Mouse (Mus musculus): ENCODE results near the gene Vmn1r183. TPM values are rescaled to one million over a fixed set of nuclear protein-coding genes. Genes with fewer than 3 reads are reported as not detected.
A peak's percentile ranks its signal among the peaks of the same experiment; 100 is the strongest.

Vmn1r183 gene
- polyA plus RNA-seq, 1 experiment from 2014 or later = not detected

GRCm38 (mm10) chr7:24113001-24113400 lies 59.9 kb downstream of the Vmn1r183 start:
- WGBS = 11% methylated on average over 12 of the region's 12 CpGs
- Histone ChIP-seq H3K27me3 (no peaks in the 10 kb centered on the region), H3K4me1 (peaks cover 4% of the 10 kb centered on the region; the same call in 1 of the 2 replicates), H3K4me3 (peak overlapping the region; percentile 73), H3K9me3 (peaks cover 16% of the 10 kb centered on the region), H3K27ac (peak overlapping the region; percentile 75), H3K36me3 (peaks cover 18% of the 10 kb centered on the region), H3K4me2 (replicated peaks) (peak overlapping the region; percentile 74), H3K9ac (peak overlapping the region; percentile 83)
- ATAC-seq (ENCODE audit: low FRiP score, low read depth) = no peak

Other genes starting within 250 kb of the Vmn1r183 start
- not detected in 2 replicates for gene Vmn1r175, start 242.6 kb upstream of the Vmn1r183 start, polyA plus RNA-seq (2015; fragmentation: Nextera tagmentation; extraction: Ambion mirVana)
- gene Vmn1r176, start 215.9 kb upstream of the Vmn1r183 start, polyA plus RNA-seq (2015; fragmentation: Nextera tagmentation; extraction: Ambion mirVana) = not detected in 2 replicates
- not detected in 2 replicates for gene Vmn1r177, start 186.8 kb upstream of the Vmn1r183 start, polyA plus RNA-seq (2015; fragmentation: Nextera tagmentation; extraction: Ambion mirVana)
- not detected in 2 replicates for gene Vmn1r178, start 161.2 kb upstream of the Vmn1r183 start, polyA plus RNA-seq (2015; fragmentation: Nextera tagmentation; extraction: Ambion mirVana)
- not detected in 2 replicates for gene Vmn1r179, start 126.3 kb upstream of the Vmn1r183 start, polyA plus RNA-seq (2015; fragmentation: Nextera tagmentation; extraction: Ambion mirVana)
- not detected in 2 replicates for gene Vmn1r180, start 102.6 kb upstream of the Vmn1r183 start, polyA plus RNA-seq (2015; fragmentation: Nextera tagmentation; extraction: Ambion mirVana)
- not detected in 2 replicates for gene Vmn1r181, start 78.6 kb upstream of the Vmn1r183 start, polyA plus RNA-seq (2015; fragmentation: Nextera tagmentation; extraction: Ambion mirVana)
- gene V1rd19, start 51.6 kb upstream of the Vmn1r183 start, polyA plus RNA-seq (2015; fragmentation: Nextera tagmentation; extraction: Ambion mirVana) = not detected in 2 replicates
- gene Zfp180, start 28.7 kb downstream of the Vmn1r183 start, polyA plus RNA-seq (2015; fragmentation: Nextera tagmentation; extraction: Ambion mirVana) = 23.0 and 25.2 TPM in 2 replicates
- gene Zfp112, start 59.1 kb downstream of the Vmn1r183 start, polyA plus RNA-seq (2015; fragmentation: Nextera tagmentation; extraction: Ambion mirVana) = 9.1 and 9.9 TPM in 2 replicates
- gene Zfp235, start 80.9 kb downstream of the Vmn1r183 start, polyA plus RNA-seq (2015; fragmentation: Nextera tagmentation; extraction: Ambion mirVana) = 21.3 and 22.0 TPM in 2 replicates
- 5.6 and 7.1 TPM in 2 replicates for gene Zfp114, start 121.8 kb downstream of the Vmn1r183 start, polyA plus RNA-seq (2015; fragmentation: Nextera tagmentation; extraction: Ambion mirVana)
- 10.5 and 11.3 TPM in 2 replicates for gene Zfp111, start 158.2 kb downstream of the Vmn1r183 start, polyA plus RNA-seq (2015; fragmentation: Nextera tagmentation; extraction: Ambion mirVana)
- 6.1 and 6.9 TPM in 2 replicates for gene Zfp109, start 184.3 kb downstream of the Vmn1r183 start, polyA plus RNA-seq (2015; fragmentation: Nextera tagmentation; extraction: Ambion mirVana)
- gene Zfp108, start 201.5 kb downstream of the Vmn1r183 start, polyA plus RNA-seq (2015; fragmentation: Nextera tagmentation; extraction: Ambion mirVana) = 5.4 and 5.5 TPM in 2 replicates
- 8.9 and 9.8 TPM in 2 replicates for gene Zfp93, start 217.2 kb downstream of the Vmn1r183 start, polyA plus RNA-seq (2015; fragmentation: Nextera tagmentation; extraction: Ambion mirVana)
- gene Zfp61, start 248.0 kb downstream of the Vmn1r183 start, polyA plus RNA-seq (2015; fragmentation: Nextera tagmentation; extraction: Ambion mirVana) = 54.1 and 63.5 TPM in 2 replicates

All from limb, embryonic 13.5 days (tissue).